8 mouse cellular contexts compared by ENCODE assay signal in the genomic region with DNA sequence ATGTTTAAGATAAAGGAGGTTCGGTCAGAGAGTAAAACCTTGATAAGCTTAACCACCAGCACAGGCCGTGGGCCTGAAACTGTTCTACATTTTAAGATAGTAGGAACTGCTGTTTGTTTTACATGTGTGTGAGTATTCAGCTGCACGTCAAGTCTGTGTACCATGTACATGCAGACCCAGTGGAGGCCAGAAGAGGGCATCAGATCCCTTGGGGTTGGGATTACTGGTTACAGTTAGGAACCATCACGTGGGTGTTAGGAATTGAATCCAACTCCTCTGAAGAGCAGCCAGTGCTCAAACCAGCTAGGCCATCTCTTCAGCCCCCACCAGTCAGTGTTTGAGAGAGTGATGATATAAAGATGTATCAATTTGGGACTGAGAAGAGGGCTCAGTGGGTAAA. TPM values are rescaled to one million over a fixed set of nuclear protein-coding genes. Genes with fewer than 3 reads are reported as not detected.
DNase-seq lines count a peak whose midpoint lies in the region; ATAC-seq lines count a peak whose summit lies in the region.

No protein-coding gene starts in this region.

- H3K27ac ChIP-seq in liver, embryonic 15.5 days (replicated peaks) = no peak overlapping the region

- peaks cover 20% of the 10 kb centered on the region for H3K4me1 ChIP-seq in liver, embryonic 15.5 days (replicated peaks)

- H3K27me3 ChIP-seq in liver, embryonic 15.5 days = no peaks in the 10 kb centered on the region

- ATAC-seq in liver, embryonic 15.5 days (ENCODE audit: insufficient read depth) = peak; percentile 47; the same call in 1 of the 2 replicates

- no peaks in the 10 kb centered on the region for H3K9me3 ChIP-seq in liver, embryonic 15.5 days (replicated peaks)

- H3K36me3 ChIP-seq in liver, embryonic 15.5 days (replicated peaks) = peaks cover 64% of the 10 kb centered on the region

- 29% methylated on average over 4 of the region's 4 CpGs for WGBS in liver, embryonic 15.5 days (ENCODE audit: insufficient replicate concordance)

- no peak overlapping the region for H3K4me2 ChIP-seq in liver, embryonic 15.5 days

- H3K4me3 ChIP-seq in liver, embryonic 15.5 days (replicated peaks) = no peak overlapping the region

- H3K9ac ChIP-seq in liver, embryonic 15.5 days = no peak overlapping the region

- DNase-seq in B cell, adult 2 months = peak; percentile 63 to 69
- peak; percentile 54 for DNase-seq in ES-CJ7 (ENCODE audit: low read depth, low spot score)
- peak; percentile 41 to 54 for DNase-seq in cerebellum, adult 18-20 months
- DNase-seq in frontal cortex, postnatal 14 days (ENCODE audit: low spot score in 2 of 2) = peak; percentile 29 to 45
- peak; percentile 77 to 84 for DNase-seq in kidney, postnatal 25 days
- peak; percentile 69 for DNase-seq in right cerebral cortex, postnatal 14 days
- peak; percentile 29 for DNase-seq in urinary bladder, postnatal 25 days (ENCODE audit: low spot score)

RNA-seq across cellular contexts. Expression of a gene that starts 24.3 kb away (rescaled TPM):
- polyA plus RNA-seq in liver, embryonic 15.5 days (2015; fragmentation: Nextera tagmentation; extraction: Ambion mirVana) = 3.7 and 3.8 TPM in 2 replicates

Comparison
In these comparisons a context has a peak if more than half of its experiments do, and no peak if none do; other contexts are left out.
1. DNase-seq: peak in every context shown above with its lines; median percentile 80 in kidney, postnatal 25 days; 69 in right cerebral cortex, postnatal 14 days; 66 in B cell, adult 2 months; 54 in ES-CJ7; 48 in cerebellum, adult 18-20 months; 37 in frontal cortex, postnatal 14 days; 29 in urinary bladder, postnatal 25 days.